ENCODE assay signal across 7 mouse cellular contexts in the genomic region with DNA sequence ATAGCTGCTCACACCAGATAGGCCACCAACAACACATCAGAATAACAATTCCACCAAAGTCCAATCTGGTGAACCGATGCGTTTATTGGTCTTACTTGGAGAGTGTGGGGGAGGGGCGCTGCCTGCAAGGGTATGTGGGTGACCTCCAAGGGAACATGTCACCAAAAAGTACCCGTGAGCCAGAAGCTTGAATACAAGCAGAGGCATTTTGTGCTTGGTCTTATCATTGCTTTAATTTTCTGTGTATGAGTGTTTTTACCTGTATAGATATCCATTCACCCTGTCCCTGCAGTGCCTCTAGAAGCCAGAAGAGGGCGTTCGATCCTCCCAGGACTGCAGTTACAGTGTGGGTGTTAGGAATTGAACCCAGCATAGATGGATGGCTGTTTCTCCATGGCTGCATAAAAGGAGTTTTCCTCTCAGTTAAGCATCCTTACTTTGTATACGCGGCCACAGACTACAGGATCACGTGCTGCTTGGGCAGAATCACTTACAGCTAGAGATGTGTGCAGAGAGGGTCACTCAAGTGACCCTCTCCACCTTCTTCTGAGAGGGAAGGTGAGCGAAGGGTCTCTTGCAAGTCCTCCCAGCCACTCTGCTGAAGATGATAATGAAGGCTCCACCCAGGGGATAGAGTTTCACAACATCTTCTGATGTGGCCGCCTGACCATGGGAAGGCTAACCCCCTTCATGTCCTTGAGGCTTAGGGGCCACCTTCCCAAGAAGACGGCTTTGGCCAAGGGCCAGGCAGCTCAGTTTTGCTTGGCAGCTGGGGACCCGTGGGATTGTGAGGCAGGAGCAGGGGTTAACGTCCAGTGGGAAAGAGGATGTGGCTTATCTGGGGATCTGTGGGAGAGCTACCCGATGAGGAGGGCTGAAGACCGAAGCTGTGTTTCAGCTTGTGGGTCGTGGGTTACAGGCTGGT. TPM values are rescaled to one million over a fixed set of nuclear protein-coding genes. Genes with fewer than 3 reads are reported as not detected.
DNase-seq lines count a peak whose midpoint lies in the region; ATAC-seq and TF ChIP-seq lines count a peak whose summit lies in the region.

No protein-coding gene starts in this region.

- no peak for TF ChIP-seq POLR2A in thymus, adult 2 months (IDR thresholded peaks at IDR 0.05; ENCODE audit: control insufficient read depth, extremely low read depth, insufficient read depth, low read length, poor library complexity)

- peak; percentile 45; the same call in 1 of the 2 replicates for ATAC-seq in heart, embryonic 12.5 days (ENCODE audit: insufficient number of reproducible peaks, low FRiP score)
- no peak for ATAC-seq in kidney, postnatal 0 days (replicated peaks; ENCODE audit: low FRiP score, low read depth)
- ATAC-seq in midbrain, embryonic 13.5 days, result peak; percentile 38

- peak overlapping the region; percentile 34 for H3K4me2 ChIP-seq in heart, embryonic 12.5 days
- H3K4me2 ChIP-seq in kidney, postnatal 0 days (ENCODE audit: low read length), result peak overlapping the region; percentile 14; the same call in 1 of the 2 replicates
- peak overlapping the region; percentile 30 for H3K4me2 ChIP-seq in midbrain, embryonic 13.5 days (replicated peaks)

- no peaks in the 10 kb centered on the region for H3K9me3 ChIP-seq in heart, embryonic 12.5 days (replicated peaks)
- H3K9me3 ChIP-seq in kidney, postnatal 0 days (replicated peaks; ENCODE audit: low read length), result no peaks in the 10 kb centered on the region
- no peaks in the 10 kb centered on the region for H3K9me3 ChIP-seq in midbrain, embryonic 13.5 days

- no peak overlapping the region for H3K27ac ChIP-seq in thymus, adult 2 months (ENCODE audit: control insufficient read depth, insufficient read depth, low read length)
- H3K27ac ChIP-seq in heart, embryonic 12.5 days (ENCODE audit: poor library complexity, severe bottlenecking), result peak overlapping the region; percentile 90
- peak overlapping the region; percentile 79 for H3K27ac ChIP-seq in kidney, postnatal 0 days
- peak overlapping the region; percentile 90 for H3K27ac ChIP-seq in midbrain, embryonic 13.5 days

- H3K4me3 ChIP-seq in thymus, adult 2 months (ENCODE audit: control insufficient read depth, insufficient read depth, low read length), result no peak overlapping the region
- H3K4me3 ChIP-seq in heart, embryonic 12.5 days, result no peak overlapping the region
- no peak overlapping the region for H3K4me3 ChIP-seq in kidney, postnatal 0 days (replicated peaks; ENCODE audit: low read depth, low read length)
- no peak overlapping the region for H3K4me3 ChIP-seq in midbrain, embryonic 13.5 days (replicated peaks)

- H3K27me3 ChIP-seq in thymus, adult 2 months (ENCODE audit: control insufficient read depth, insufficient read depth, low read length), result no peaks in the 10 kb centered on the region
- no peaks in the 10 kb centered on the region for H3K27me3 ChIP-seq in heart, embryonic 12.5 days (replicated peaks)
- H3K27me3 ChIP-seq in kidney, postnatal 0 days (ENCODE audit: insufficient read depth, low read length), result no peaks in the 10 kb centered on the region
- no peaks in the 10 kb centered on the region for H3K27me3 ChIP-seq in midbrain, embryonic 13.5 days

- no peak for TF ChIP-seq CTCF in thymus, adult 2 months (IDR thresholded peaks at IDR 0.05; ENCODE audit: borderline replicate concordance, control insufficient read depth, extremely low read depth, insufficient read depth, low read length, poor library complexity)
- peak; percentile 72 for TF ChIP-seq CTCF in kidney, postnatal 0 days (IDR thresholded peaks at IDR 0.05; ENCODE audit: low read depth)

- WGBS in thymus, adult 2 months, result 64% methylated on average over 17 of the region's 17 CpGs
- WGBS in heart, embryonic 12.5 days, result 20% methylated on average over 17 of the region's 17 CpGs
- 10% methylated on average over 17 of the region's 17 CpGs for WGBS in kidney, postnatal 0 days
- WGBS in midbrain, embryonic 13.5 days, result 25% methylated on average over 17 of the region's 17 CpGs

- H3K36me3 ChIP-seq in thymus, adult 2 months (ENCODE audit: control insufficient read depth, insufficient read depth, low read length), result no peaks in the 10 kb centered on the region
- H3K36me3 ChIP-seq in heart, embryonic 12.5 days, result no peaks in the 10 kb centered on the region
- H3K36me3 ChIP-seq in kidney, postnatal 0 days (ENCODE audit: insufficient read depth, low read length), result no peaks in the 10 kb centered on the region
- H3K36me3 ChIP-seq in midbrain, embryonic 13.5 days, result no peaks in the 10 kb centered on the region

- peak; percentile 41 for DNase-seq in thymus, adult 2 months
- no peak for DNase-seq in thymus, adult 18-20 months
- DNase-seq in c-Kit-positive CD71-positive TER-119-positive erythroid progenitor cells, embryonic 14.5 days (ENCODE audit: low spot score), result peak; percentile 52
- DNase-seq in kidney, postnatal 0 days (ENCODE audit: low spot score), result peak; percentile 86
- peak; percentile 51 for DNase-seq in thymus, postnatal 25 days

- no peak overlapping the region for H3K9ac ChIP-seq in heart, embryonic 12.5 days
- H3K9ac ChIP-seq in kidney, postnatal 0 days (ENCODE audit: low read depth, low read length), result 0 out of 2 replicates have a peak overlapping the region, but pooled peaks have one; percentile 32
- H3K9ac ChIP-seq in midbrain, embryonic 13.5 days (replicated peaks), result peak overlapping the region; percentile 54; the same call in 1 of the 2 replicates

- peaks cover 12% of the 10 kb centered on the region for H3K4me1 ChIP-seq in thymus, adult 2 months (replicated peaks; ENCODE audit: control insufficient read depth, insufficient read depth, low read length)
- peaks cover 98% of the 10 kb centered on the region for H3K4me1 ChIP-seq in heart, embryonic 12.5 days (replicated peaks)
- H3K4me1 ChIP-seq in kidney, postnatal 0 days (replicated peaks; ENCODE audit: insufficient read depth, low read length), result peaks cover 84% of the 10 kb centered on the region
- peaks cover 95% of the 10 kb centered on the region for H3K4me1 ChIP-seq in midbrain, embryonic 13.5 days (replicated peaks)

RNA-seq across cellular contexts. Expression of gene Gramd4, which starts 28.1 kb away (rescaled TPM):
- polyA plus RNA-seq in thymus, adult 2 months (2012; rRNA removed), result 35.1 and 37.1 TPM in 2 replicates
- polyA plus RNA-seq in heart, embryonic 12.5 days (2016; fragmentation: Nextera tagmentation; extraction: Ambion mirVana), result 14.3 and 14.8 TPM in 2 replicates
- polyA plus RNA-seq in kidney, postnatal 0 days (2015; fragmentation: Nextera tagmentation; extraction: Ambion mirVana), result 13.3 and 13.5 TPM in 2 replicates
- 31.3 and 34.3 TPM in 2 replicates for polyA plus RNA-seq in midbrain, embryonic 13.5 days (2015; fragmentation: Nextera tagmentation; extraction: Ambion mirVana)

RNA-seq across cellular contexts. Expression of gene Celsr1, which starts 52.0 kb away (rescaled TPM):
- 40.0 and 47.8 TPM in 2 replicates for polyA plus RNA-seq in thymus, adult 2 months (2012; rRNA removed)
- polyA plus RNA-seq in heart, embryonic 12.5 days (2016; fragmentation: Nextera tagmentation; extraction: Ambion mirVana), result 2.0 and 2.3 TPM in 2 replicates
- polyA plus RNA-seq in kidney, postnatal 0 days (2015; fragmentation: Nextera tagmentation; extraction: Ambion mirVana), result 2.9 TPM in 2 replicates
- 2.0 and 2.7 TPM in 2 replicates for polyA plus RNA-seq in midbrain, embryonic 13.5 days (2015; fragmentation: Nextera tagmentation; extraction: Ambion mirVana)

Comparison
In these comparisons a context has a peak if more than half of its experiments do, and no peak if none do; other contexts are left out.
1. DNase-seq: peak in thymus, adult 2 months (single experiment), c-Kit-positive CD71-positive TER-119-positive erythroid progenitor cells, embryonic 14.5 days (single experiment), kidney, postnatal 0 days (single experiment) and thymus, postnatal 25 days (single experiment); none in thymus, adult 18-20 months (0 of 2).
2. RNA of gene Celsr1, which starts 52.0 kb away (polyA plus RNA-seq): 40.0 to 47.8 TPM in thymus, adult 2 months; 2.9 TPM in kidney, postnatal 0 days, 2.0 to 2.7 TPM in midbrain, embryonic 13.5 days and 2.0 to 2.3 TPM in heart, embryonic 12.5 days; every median in the first group is over 10 times any median in the second.
3. Peak in every context shown above with its lines, with median percentiles within 50 percentile points of each other: H3K4me2 ChIP-seq.